Mouse (Mus musculus) C2C12 (cell line): Measurements from ENCODE around the gene Pde2a.

Experiments used
- CTCF ChIP-seq: IDR thresholded peaks from one replicate; pipeline ENCODE4 v1.5.1; 2011; ENCODE audit not compliant: control insufficient read depth, insufficient read depth, insufficient read length
- MAX ChIP-seq: IDR thresholded peaks from one replicate; pipeline ENCODE4 v1.6.1; 2011; ENCODE audit warnings: mild to moderate bottlenecking, control low read depth

DNA sequence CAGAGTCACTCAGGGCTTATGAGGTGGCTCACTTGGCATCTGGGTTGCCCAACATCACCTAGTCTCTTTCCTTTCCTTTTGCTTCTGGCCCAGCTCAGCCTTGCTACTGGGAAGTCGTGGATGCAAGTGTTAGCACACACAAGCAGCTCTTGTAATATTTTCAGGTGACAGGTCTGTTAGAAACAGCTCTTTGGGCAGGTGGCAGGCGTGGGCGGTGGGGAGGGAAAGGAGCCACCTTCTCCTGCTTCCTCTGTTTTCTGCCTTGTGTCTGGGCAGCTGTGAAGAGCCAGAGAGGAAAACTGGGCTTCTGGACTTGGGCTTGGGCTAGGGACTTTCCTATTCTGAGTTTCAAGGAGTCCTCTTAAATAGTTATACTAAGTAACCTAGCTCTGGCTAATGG, 54.5 kb downstream of the Pde2a start:
- no peak for TF ChIP-seq MAX
- TF ChIP-seq CTCF: no peak
